Mouse (Mus musculus): ENCODE measurements around the gene Lrp1.

- TF ChIP-seq CTCF (conservative IDR thresholded peaks at IDR 0.05; ENCODE audit: insufficient read depth, insufficient read length, low read depth, low read length) (peak; percentile 37), POLR2A (IDR thresholded peaks at IDR 0.05; ENCODE audit: low read depth, low read length) (no peak)
Measured at GRCm38 (mm10) chr10:127557397-127557796, 63.6 kb downstream of the Lrp1 start.

All from kidney, adult 2 months (tissue).